Mouse (Mus musculus): ENCODE data around the gene Avil.
"Not testable (repeated sequence)": the region's sequence is repeated elsewhere in the genome, so short reads cannot be mapped to it uniquely, and the experiment has no call there.

Avil gene

DNA sequence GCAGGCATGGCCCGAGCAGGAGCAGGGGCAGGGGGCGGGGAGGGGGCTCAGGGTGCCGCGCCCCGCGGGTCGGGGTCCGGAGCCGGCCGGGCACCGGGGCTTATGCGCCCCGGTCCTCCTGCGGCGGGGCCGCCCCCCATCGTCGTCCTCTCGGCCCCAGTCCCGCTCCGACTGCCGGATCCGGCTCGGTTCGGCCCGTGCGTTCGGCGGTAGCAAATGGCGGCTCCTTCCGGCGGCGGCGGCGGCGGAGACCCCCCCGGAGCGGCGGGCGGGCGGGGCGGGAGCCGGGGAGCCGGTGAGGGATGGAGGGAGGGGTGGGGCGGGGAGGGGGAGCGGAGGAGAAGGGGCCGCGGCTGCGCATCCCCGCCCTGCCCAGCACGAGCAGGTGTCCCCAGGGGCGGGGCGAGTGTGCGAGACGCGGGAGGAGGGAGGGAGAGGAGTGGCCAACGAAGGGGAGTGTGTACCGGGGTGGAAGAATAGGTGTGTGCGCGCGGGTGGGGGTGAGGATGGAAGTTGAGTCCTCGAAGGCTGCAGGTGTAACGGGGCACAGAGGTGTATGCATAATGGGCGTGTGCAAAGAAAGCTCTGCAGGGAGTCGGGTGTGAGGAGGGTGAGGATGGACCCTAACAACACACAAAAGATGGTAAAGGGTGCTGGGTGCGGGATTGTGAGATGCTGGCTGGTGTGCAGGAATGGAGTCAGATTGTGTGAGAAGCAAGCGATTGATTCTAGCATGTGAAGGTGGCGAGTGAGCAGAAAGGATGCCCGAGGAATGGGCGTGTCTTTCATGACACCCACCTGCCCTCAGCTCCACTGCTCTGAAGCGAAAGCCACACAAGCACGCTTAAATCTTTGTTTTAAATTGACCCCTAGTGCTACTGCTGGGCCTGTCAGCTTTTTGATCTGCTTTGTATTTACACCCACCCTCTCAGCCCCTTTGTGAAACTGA lies 59.7 kb downstream of the Avil start, which contains the start of gene March9:
Gene March9 (minus strand): TSS at position 217 of the 949 bp plus-strand sequence.
- peak; percentile 66 for DNase-seq (ENCODE audit: low read depth)

DNA sequence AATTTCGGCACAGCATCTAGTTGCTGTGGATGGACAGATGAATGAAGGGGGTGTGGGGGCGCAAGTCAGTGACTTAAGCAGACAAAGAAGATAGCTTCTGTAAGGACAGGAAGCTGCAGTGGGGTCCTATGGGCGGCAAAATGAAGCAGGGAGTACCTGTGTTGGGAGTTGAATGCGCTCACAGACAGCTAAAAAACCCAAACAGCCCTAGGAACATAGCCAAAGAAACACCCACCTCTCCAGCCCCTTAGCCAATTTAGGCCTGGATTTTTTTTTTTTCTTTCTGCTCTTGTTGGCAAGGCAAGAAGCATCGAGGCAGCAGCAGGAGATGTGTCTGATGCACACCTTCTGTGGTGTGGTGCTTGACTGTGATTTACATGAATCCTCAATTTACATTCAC lies 60.6 kb downstream of the Avil start:
- DNase-seq (ENCODE audit: low read depth) = no peak

DNA sequence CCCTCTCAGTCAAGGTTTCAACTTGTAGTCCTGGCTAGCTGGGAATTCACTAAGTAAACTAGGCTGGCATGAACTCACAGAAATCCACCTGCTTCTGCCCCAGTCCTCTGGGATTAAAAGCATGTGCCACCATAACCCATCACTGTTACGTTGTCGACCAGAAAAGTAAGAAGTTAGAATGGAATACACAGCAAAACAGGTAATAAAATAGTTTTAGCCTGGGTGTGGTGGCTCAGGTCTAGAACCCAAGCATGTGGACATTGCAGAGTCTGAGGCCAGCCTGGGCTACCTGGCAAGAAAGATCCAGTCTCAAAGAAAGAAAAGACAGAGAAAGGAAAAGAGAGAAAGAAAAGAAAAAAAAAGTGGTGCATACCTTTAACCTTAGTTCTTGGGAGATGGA lies 61.0 kb downstream of the Avil start:
- DNase-seq (ENCODE audit: low read depth) = no peak

DNA sequence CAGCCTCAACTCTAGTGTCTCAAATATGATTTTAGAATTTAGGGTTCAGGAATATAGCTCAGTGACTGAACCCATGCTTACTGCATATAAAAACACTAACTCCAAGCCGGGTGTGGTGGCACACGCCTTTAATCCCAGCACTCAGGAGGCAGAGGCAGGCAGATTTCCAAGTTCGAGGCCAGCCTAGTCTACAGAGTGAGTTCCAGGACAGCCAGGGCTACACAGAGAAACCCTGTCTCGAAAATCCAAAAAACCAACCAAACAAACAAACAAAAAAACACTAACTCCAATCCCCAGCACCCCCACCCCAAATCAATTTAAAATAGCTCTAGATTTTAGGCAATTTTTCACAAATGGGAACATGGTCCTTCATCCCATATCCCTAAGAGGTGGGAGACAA lies 61.6 kb downstream of the Avil start:
- not testable (repeated sequence) for DNase-seq (ENCODE audit: low read depth)

DNA sequence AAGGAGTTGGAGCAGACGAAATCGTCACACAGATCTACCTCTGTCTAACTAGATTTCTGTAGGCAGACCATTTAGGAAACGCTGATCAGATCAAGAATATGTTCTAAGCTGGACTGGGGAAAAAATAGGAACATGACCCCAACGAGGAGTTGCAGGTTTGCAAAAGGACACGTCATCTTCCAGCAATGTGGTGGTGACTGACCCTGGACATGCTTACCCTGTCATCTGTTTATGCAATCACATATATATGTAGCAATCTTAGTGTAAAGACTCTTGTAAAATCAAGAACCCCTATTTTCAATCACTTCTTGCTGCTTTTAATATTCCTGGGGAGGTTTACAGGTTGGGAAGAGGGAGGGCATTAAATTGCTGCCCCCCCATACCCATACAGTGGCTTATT lies 62.0 kb downstream of the Avil start:
- peak; percentile 85 for DNase-seq (ENCODE audit: low read depth)

DNA sequence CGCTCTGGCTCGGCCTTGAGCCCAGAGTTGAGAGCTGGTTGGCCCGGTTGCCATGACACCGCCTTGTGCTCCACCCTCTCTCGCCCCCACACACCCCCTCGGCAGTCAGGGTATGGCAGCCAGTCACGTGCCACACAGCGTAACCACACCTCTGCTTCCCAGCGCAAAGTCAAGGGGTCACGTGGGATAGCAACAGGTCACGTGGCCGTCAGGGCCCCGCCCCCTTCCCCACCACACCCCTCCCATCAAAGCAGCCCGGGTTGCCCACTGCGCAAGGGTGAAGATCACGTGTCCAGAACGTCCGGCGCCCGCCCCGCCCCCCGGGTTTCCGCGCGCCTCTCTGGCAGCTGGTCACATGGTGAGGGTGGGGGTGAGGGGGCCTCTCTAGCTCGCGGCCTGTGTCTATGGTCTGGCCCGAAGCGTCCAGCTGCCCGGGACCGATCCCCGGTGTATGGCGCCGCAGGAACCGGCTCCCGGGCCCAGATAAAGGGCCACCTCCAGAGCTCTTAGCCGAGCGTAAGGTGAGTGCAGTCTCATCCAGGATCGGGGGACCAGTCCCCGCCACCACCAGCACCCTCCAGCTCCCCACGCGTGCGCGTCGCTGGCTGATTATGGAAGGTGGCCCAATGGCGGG lies 62.8 kb downstream of the Avil start, which contains the start of gene Cdk4:
Gene Cdk4 (plus strand): TSS at position 296 of the 634 bp plus-strand sequence.
- DNase-seq (ENCODE audit: low read depth) = peak; percentile 99

DNA sequence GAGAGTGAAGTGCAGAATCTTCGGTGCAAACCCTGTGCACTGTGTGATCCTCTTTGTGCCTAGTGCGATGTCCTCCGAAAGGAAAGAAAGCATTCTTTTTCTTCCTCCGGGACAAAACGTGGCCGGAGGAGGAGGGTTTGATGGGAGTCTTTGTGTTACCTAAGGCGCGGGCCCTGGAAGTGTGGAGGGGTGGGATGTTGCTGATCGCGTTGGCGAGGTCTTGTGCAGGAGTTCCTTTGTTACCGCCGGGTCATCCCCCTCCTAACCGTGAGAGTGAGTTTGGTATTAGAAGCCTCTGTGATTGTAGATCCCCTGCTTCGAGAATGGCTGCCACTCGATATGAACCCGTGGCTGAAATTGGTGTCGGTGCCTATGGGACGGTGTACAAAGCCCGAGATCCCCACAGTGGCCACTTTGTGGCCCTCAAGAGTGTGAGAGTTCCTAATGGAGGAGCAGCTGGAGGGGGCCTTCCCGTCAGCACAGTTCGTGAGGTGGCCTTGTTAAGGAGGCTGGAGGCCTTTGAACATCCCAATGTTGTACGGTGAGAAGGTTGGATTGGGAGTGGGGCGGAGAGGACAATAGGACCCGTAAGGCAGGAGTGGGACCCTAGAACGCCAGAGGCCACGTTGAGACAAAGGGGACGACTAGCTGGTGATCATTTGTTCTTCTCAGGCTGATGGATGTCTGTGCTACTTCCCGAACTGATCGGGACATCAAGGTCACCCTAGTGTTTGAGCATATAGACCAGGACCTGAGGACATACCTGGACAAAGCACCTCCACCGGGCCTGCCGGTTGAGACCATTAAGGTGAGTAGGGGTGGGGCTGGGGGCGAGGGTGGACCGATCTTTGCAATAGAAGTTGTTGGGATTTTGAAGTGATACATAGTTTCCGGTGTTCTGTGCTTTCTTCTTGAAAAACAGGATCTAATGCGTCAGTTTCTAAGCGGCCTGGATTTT lies 63.7 kb downstream of the Avil start:
- peak; percentile 49 for DNase-seq (ENCODE audit: low read depth)

DNA sequence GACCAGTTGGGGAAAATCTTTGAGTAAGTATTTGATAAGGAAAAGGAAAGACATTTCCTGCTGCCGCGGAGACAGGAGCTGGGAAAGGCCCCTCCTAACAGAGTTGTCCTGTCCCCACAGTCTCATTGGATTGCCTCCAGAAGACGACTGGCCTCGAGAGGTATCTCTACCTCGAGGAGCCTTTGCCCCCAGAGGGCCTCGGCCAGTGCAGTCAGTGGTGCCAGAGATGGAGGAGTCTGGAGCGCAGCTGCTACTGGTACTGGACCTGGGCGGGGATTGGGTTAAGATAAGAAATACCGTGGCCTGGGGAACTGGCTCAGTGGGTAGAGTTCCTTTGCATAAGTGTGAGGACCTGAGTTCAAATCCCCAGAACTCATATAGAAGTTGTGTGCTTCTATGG lies 65.5 kb downstream of the Avil start:
- DNase-seq (ENCODE audit: low read depth) = no peak

DNA sequence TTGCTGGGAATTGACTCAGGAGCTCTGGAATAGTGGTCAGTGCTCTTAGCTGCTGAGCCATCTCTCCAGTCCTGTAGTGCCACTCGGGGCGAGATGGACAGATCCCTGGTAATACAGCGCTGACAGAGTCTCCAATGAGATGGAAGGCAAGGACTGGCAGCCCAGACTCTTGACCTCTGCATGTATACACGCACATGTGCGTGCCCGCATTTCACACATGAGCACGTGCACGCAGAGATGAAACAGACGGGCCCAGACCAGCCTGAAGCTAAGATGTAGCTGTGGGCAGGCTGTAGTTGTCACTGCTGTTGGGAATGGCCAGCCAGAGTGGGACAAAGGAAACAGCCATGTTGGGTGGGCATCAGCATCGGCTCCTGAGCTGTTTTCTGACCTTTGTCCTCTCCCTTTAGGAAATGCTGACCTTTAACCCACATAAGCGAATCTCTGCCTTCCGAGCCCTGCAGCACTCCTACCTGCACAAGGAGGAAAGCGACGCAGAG lies 66.1 kb downstream of the Avil start:
- DNase-seq (ENCODE audit: low read depth) = no peak

DNA sequence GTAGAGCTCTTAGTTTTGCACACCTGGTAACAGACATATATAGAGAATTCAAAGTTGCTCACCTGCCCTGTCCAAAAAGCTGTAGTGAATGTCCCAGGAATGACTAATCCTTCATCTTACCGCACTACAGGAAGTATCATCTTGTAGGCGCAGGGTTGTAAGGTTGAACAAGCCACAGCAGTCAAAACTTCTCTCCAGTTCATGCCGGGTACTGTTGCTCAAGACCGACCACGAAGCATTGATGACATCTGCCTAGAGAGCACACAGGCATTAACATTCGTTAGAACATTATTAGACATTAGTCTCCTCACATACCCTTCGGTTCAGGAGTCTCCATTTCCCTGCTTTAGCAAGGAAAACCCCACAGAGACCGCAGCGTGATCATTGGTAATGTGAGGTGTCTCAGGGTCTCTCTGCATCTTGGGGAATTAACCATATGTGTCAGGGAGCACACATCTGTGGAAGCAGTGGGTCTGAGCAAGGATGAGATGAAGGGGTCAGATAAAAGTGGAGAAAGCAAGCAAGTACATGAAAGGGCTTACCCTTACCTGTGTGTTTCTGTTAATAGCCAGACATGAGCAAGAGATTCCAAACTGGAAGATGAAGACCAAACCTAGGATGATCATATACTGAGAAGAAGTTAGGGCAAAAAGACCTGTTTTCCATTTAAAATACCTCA lies 68.0 kb downstream of the Avil start:
- DNase-seq (ENCODE audit: low read depth) = peak; percentile 88

DNA sequence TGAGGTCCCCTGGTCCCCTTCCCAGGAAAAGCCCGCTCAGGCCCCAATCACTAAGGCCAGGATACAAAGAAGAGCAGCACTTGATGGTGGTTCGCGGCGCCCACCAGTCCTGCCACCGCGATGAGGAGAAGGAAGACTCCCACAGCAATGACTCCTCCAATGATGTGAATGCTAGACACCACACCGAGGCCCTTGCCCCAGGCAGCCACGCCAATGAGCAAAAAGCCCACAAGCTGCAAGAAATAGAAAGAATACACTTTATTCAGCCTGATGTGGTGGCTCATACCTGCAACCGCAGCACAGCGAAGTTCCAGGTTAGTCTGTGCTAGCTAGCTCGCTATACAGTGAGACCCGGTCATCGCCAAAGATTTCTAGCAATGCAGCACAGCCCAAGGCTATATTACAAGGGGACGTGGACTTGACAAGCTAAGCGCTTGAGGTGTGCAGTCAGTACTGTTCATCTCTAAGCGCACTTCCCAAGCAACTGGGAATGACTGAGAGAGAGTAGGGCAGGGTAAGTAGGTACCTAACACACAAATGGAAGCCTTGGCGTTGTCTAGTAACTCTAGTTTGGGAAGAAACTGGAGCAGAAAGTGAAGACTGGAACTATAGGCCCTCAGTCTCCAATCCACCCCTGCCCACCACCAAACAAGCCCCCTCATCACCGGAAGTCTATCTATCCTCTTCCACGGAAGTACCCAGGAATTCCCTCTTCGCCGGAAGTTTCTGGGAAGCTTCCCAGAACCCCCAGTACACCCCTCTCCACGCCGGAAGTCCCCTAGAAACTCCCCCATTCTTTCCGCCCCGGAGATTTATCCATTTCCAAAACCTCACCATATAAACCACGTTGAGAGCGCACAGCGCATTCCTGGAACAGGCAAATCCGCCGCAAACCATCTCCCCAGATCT lies 69.0 kb downstream of the Avil start:
- DNase-seq (ENCODE audit: low read depth) = peak; percentile 50
